Mouse (Mus musculus) cerebellum, adult 2 months (tissue): ENCODE measurements around the gene Slc5a10.

Experiments used
- CTCF ChIP-seq: fragments of 200-500 bp; IDR thresholded peaks from 2 replicates; pipeline ENCODE4 v1.5.1; 2011; ENCODE audit warnings: low read depth, mild to moderate bottlenecking, control low read depth, low read length, moderate library complexity, borderline replicate concordance; ENCODE audit not compliant: insufficient read depth
- POLR2A ChIP-seq: fragments of 200-500 bp; IDR thresholded peaks from 2 replicates; pipeline ENCODE4 v1.6.1; 2011; ENCODE audit warnings: low read length, control low read depth, borderline replicate concordance; ENCODE audit not compliant: insufficient read depth

DNA sequence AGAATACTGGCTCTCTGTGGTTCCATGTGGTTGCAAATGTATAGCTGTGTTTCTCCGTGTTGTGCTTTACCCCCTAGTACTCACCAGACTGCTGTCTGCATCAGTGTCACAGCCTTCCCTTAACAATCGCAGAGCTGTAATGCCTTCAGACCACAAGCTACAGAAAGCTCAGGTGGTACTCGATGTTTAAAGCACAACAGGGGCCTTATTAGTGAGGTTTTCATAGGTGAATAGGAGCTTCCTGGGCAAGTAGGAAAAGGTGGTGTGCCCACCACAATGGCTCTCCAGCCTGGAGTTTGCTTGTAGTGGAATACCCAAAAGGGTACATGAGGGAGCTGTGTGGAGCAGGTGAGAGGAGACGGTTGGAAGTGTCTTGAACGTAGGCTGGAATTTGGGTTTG lies 68.4 kb downstream of the Slc5a10 start:
- TF ChIP-seq CTCF (no peak), POLR2A (no peak)
